In genomic region chr3:50304137-50304536, GRCm38 (mm10) we compare ENCODE assay signal across 9 mouse cellular contexts.
A peak's percentile ranks its signal among the peaks of the same experiment; 100 is the strongest.
DNase-seq lines count a peak whose midpoint lies in the region; ATAC-seq and TF ChIP-seq lines count a peak whose summit lies in the region.
"Had no signal": no experiment of that assay in that cellular context is flagged by ENCODE, and none has a peak within 500 bp of the region (broad histone marks: within the 10 kb centered on the region; RNA-seq: fewer than 3 reads in every experiment).

No protein-coding gene starts in this region.

- H3K9me3 ChIP-seq in MEL (replicated peaks; ENCODE audit: insufficient read depth, low read length): no peaks in the 10 kb centered on the region
- H3K9me3 ChIP-seq in embryonic facial prominence, embryonic 11.5 days (replicated peaks; ENCODE audit: control insufficient read depth, low read length): no peaks in the 10 kb centered on the region
- no peaks in the 10 kb centered on the region for H3K9me3 ChIP-seq in lung, postnatal 0 days (ENCODE audit: low read length)
- no peaks in the 10 kb centered on the region for H3K9me3 ChIP-seq in intestine, embryonic 15.5 days
- H3K9me3 ChIP-seq: liver, embryonic 15.5 days had no signal

- TF ChIP-seq EP300 in MEL (IDR thresholded peaks at IDR 0.05; ENCODE audit: low read depth in 1 of 2, low read length in 2 of 2): no peak
- no peak for TF ChIP-seq EP300 in lung, postnatal 0 days (IDR thresholded peaks at IDR 0.05)

- no peak overlapping the region for H3K4me2 ChIP-seq in embryonic facial prominence, embryonic 11.5 days (ENCODE audit: low read depth, low read length)
- no peak overlapping the region for H3K4me2 ChIP-seq in lung, postnatal 0 days (replicated peaks; ENCODE audit: low read depth, low read length)
- H3K4me2 ChIP-seq in intestine, embryonic 15.5 days (replicated peaks): no peak overlapping the region
- H3K4me2 ChIP-seq: liver, embryonic 15.5 days had no signal

- no peak overlapping the region for H3K4me3 ChIP-seq in MEL (ENCODE audit: control insufficient read depth in 1 of 2, insufficient read depth in 1 of 2, low read depth in 2 of 2, low read length in 2 of 2)
- no peak overlapping the region for H3K4me3 ChIP-seq in embryonic facial prominence, embryonic 11.5 days (ENCODE audit: low read depth, low read length)
- no peak overlapping the region for H3K4me3 ChIP-seq in lung, postnatal 0 days (ENCODE audit: low read depth, low read length)
- no peak overlapping the region for H3K4me3 ChIP-seq in intestine, embryonic 15.5 days (replicated peaks)
- H3K4me3 ChIP-seq: liver, embryonic 15.5 days had no signal

- ATAC-seq in embryonic facial prominence, embryonic 11.5 days (replicated peaks; ENCODE audit: insufficient number of reproducible peaks, low FRiP score, low TSS enrichment, low read depth): no peak
- ATAC-seq in lung, postnatal 0 days: no peak
- ATAC-seq in intestine, embryonic 15.5 days: no peak; the same call in 1 of the 2 replicates

- no peak overlapping the region for H3K9ac ChIP-seq in MEL (ENCODE audit: control insufficient read depth, low read depth, low read length, poor library complexity, severe bottlenecking)
- H3K9ac ChIP-seq in embryonic facial prominence, embryonic 11.5 days (replicated peaks; ENCODE audit: low read length): no peak overlapping the region
- no peak overlapping the region for H3K9ac ChIP-seq in lung, postnatal 0 days (replicated peaks; ENCODE audit: low read depth)
- no peak overlapping the region for H3K9ac ChIP-seq in intestine, embryonic 15.5 days
- H3K9ac ChIP-seq: liver, embryonic 15.5 days had no signal

- TF ChIP-seq RAD21 in MEL (IDR thresholded peaks at IDR 0.05; ENCODE audit: low read depth, low read length): peak; percentile 74

- DNase-seq in layer of hippocampus, adult 9-10 months (ENCODE audit: low spot score): peak; percentile 11
- no peak for DNase-seq in layer of hippocampus, adult 9-11 months
- peak; percentile 54 for DNase-seq in MEL (ENCODE audit: low read depth, low spot score)
- peak; percentile 59 for DNase-seq in adrenal gland, postnatal 14 days
- peak; percentile 50 for DNase-seq in embryonic facial prominence, embryonic 11.5 days (ENCODE audit: low spot score)
- peak; percentile 71 for DNase-seq in lung, postnatal 0 days (ENCODE audit: low spot score)
- DNase-seq in thymus, postnatal 25 days: peak; percentile 64

- H3K27ac ChIP-seq in MEL (ENCODE audit: control insufficient read depth, low read depth, low read length): no peak overlapping the region
- no peak overlapping the region for H3K27ac ChIP-seq in embryonic facial prominence, embryonic 11.5 days (replicated peaks; ENCODE audit: low read depth, low read length)
- no peak overlapping the region for H3K27ac ChIP-seq in lung, postnatal 0 days (ENCODE audit: low read length)
- no peak overlapping the region for H3K27ac ChIP-seq in intestine, embryonic 15.5 days
- H3K27ac ChIP-seq: liver, embryonic 15.5 days had no signal

- TF ChIP-seq CTCF in MEL (IDR thresholded peaks at IDR 0.05 in 2 of 3, conservative IDR thresholded peaks at IDR 0.05 in 1 of 3; ENCODE audit: control insufficient read depth in 1 of 3, insufficient read depth in 1 of 3, low read depth in 2 of 3, low read length in 3 of 3, poor library complexity in 1 of 3, severe bottlenecking in 1 of 3): peak; percentile 56 to 72 (median 69)
- peak; percentile 86 for TF ChIP-seq CTCF in lung, postnatal 0 days (IDR thresholded peaks at IDR 0.05)

- no peaks in the 10 kb centered on the region; a peak in 1 of 4 replicates for H3K27me3 ChIP-seq in MEL (ENCODE audit: control insufficient read depth in 1 of 2, insufficient read depth in 2 of 2, low read length in 2 of 2)
- H3K27me3 ChIP-seq in embryonic facial prominence, embryonic 11.5 days (ENCODE audit: control insufficient read depth, insufficient read depth, low read length): no peaks in the 10 kb centered on the region
- no peaks in the 10 kb centered on the region for H3K27me3 ChIP-seq in lung, postnatal 0 days (replicated peaks; ENCODE audit: insufficient read depth, low read length)
- H3K27me3 ChIP-seq in intestine, embryonic 15.5 days (replicated peaks): no peaks in the 10 kb centered on the region
- H3K27me3 ChIP-seq: liver, embryonic 15.5 days had no signal

- H3K79me2 ChIP-seq in MEL (ENCODE audit: control insufficient read depth, insufficient read depth, low read length, poor library complexity): no peaks in the 10 kb centered on the region

- no peak for TF ChIP-seq POLR2A in MEL (IDR thresholded peaks at IDR 0.05; ENCODE audit: control insufficient read depth in 1 of 2, insufficient read depth in 1 of 2, low read depth in 1 of 2, low read length in 2 of 2, poor library complexity in 1 of 2)

- H3K4me1 ChIP-seq in MEL (ENCODE audit: control insufficient read depth in 1 of 2, insufficient read depth in 2 of 2, low read length in 2 of 2): peaks cover 2 to 8% of the 10 kb centered on the region in 2 experiments
- H3K4me1 ChIP-seq in embryonic facial prominence, embryonic 11.5 days (ENCODE audit: control insufficient read depth, insufficient read depth, low read length): no peaks in the 10 kb centered on the region; the same call in 1 of the 2 replicates
- H3K4me1 ChIP-seq in lung, postnatal 0 days (ENCODE audit: insufficient read depth, low read depth, low read length): no peaks in the 10 kb centered on the region
- no peaks in the 10 kb centered on the region for H3K4me1 ChIP-seq in intestine, embryonic 15.5 days (replicated peaks)
- H3K4me1 ChIP-seq: liver, embryonic 15.5 days had no signal

- WGBS in embryonic facial prominence, embryonic 11.5 days: 49% methylated on average over 4 of the region's 4 CpGs
- WGBS in lung, postnatal 0 days: 50% methylated on average over 4 of the region's 4 CpGs
- 65% methylated on average over 4 of the region's 4 CpGs for WGBS in intestine, embryonic 15.5 days

- peaks cover 0 to 8% of the 10 kb centered on the region in 2 experiments; a peak in 2 of 4 replicates for H3K36me3 ChIP-seq in MEL (ENCODE audit: control insufficient read depth in 1 of 2, insufficient read depth in 2 of 2, low read length in 2 of 2)
- no peaks in the 10 kb centered on the region for H3K36me3 ChIP-seq in embryonic facial prominence, embryonic 11.5 days (replicated peaks; ENCODE audit: control insufficient read depth, insufficient read depth, low read depth, low read length)
- H3K36me3 ChIP-seq in lung, postnatal 0 days (ENCODE audit: insufficient read depth, low read length): no peaks in the 10 kb centered on the region
- H3K36me3 ChIP-seq in intestine, embryonic 15.5 days: no peaks in the 10 kb centered on the region
- H3K36me3 ChIP-seq: liver, embryonic 15.5 days had no signal

TF ChIP-seq in MEL, 35 proteins besides CTCF, POLR2A, EP300 and RAD21:
- TF ChIP-seq MAFK (IDR thresholded peaks at IDR 0.05; ENCODE audit: borderline replicate concordance, low read depth, low read length) (no peak), USF1 (IDR thresholded peaks at IDR 0.05; ENCODE audit: low read depth, low read length) (no peak), CHD2 (IDR thresholded peaks at IDR 0.05; ENCODE audit: low read length) (no peak), ELF1 (IDR thresholded peaks at IDR 0.05; ENCODE audit: low read depth, low read length) (no peak), E2F4 (IDR thresholded peaks at IDR 0.05; ENCODE audit: borderline replicate concordance, low read depth, low read length) (no peak), ZMIZ1 (IDR thresholded peaks at IDR 0.05; ENCODE audit: low read depth, low read length) (no peak), MAZ (IDR thresholded peaks at IDR 0.05; ENCODE audit: low read depth, low read length) (no peak), ZC3H11A (IDR thresholded peaks at IDR 0.05; ENCODE audit: low read depth, low read length) (peak; percentile 62), TAL1 (IDR thresholded peaks at IDR 0.05; ENCODE audit: low read length) (no peak), GATA1 (IDR thresholded peaks at IDR 0.05; ENCODE audit: low read depth, low read length) (no peak), ZNF384 (IDR thresholded peaks at IDR 0.05; ENCODE audit: low read depth, low read length) (no peak), SMC3 (IDR thresholded peaks at IDR 0.05; ENCODE audit: low read depth, low read length) (peak; percentile 81), MXI1 (IDR thresholded peaks at IDR 0.05; ENCODE audit: low read depth, low read length) (no peak), ETS1 (IDR thresholded peaks at IDR 0.05; ENCODE audit: low read depth, low read length) (no peak)
